ENCODE assay signal across 8 mouse cellular contexts in the genomic region with DNA sequence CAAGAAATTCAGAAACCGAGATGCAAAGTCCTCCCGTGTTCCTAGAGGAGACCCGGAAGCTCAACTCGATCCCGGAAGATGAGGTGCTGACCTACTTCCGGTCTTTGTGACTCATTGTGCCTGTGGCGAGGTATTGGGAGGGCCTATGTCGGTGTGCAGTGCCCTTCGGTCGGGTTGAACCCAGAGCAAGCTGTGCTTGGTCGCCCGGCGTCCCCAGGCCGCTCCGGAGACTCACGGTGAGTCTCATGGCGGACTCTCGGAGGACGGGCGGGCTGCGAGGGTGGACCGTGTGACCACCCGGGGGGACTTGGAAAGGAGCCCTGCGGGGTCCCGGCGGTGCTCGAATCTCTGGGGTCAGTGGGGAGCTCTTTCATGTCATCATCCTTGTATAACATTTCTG. TPM values are rescaled to one million over a fixed set of nuclear protein-coding genes. Genes with fewer than 3 reads are reported as not detected.
DNase-seq lines count a peak whose midpoint lies in the region; ATAC-seq and TF ChIP-seq lines count a peak whose summit lies in the region.

Gene Zkscan1 (plus strand): TSS at position 89 of the 400 bp plus-strand sequence.

- H3K4me3 ChIP-seq in forebrain, embryonic 10.5 days: peak within 1 kb of the TSS; percentile 95
- H3K4me3 ChIP-seq in heart, embryonic 15.5 days: peak within 1 kb of the TSS; percentile 100
- peak within 1 kb of the TSS; percentile 77 to 85 for H3K4me3 ChIP-seq in liver, embryonic 14.5 days (ENCODE audit: insufficient read depth in 1 of 2, low read depth in 2 of 2, low read length in 2 of 2)
- H3K4me3 ChIP-seq in neural tube, embryonic 11.5 days (ENCODE audit: low read depth, low read length): peak within 1 kb of the TSS; percentile 79
- H3K4me3 ChIP-seq in stomach, postnatal 0 days (ENCODE audit: low read depth, low read length): peak within 1 kb of the TSS; percentile 99

- peak within 1 kb of the TSS; percentile 98 for H3K27ac ChIP-seq in forebrain, embryonic 10.5 days
- peak within 1 kb of the TSS; percentile 87 for H3K27ac ChIP-seq in heart, embryonic 15.5 days
- peak within 1 kb of the TSS; percentile 51 for H3K27ac ChIP-seq in liver, embryonic 14.5 days
- peak within 1 kb of the TSS; percentile 90 for H3K27ac ChIP-seq in neural tube, embryonic 11.5 days (ENCODE audit: low read depth, low read length)
- H3K27ac ChIP-seq in stomach, postnatal 0 days (replicated peaks): peak within 1 kb of the TSS; percentile 97

- peak; percentile 72 for ATAC-seq in heart, embryonic 15.5 days (replicated peaks; ENCODE audit: insufficient number of reproducible peaks, insufficient read depth, low FRiP score, low read depth)
- ATAC-seq in liver, embryonic 14.5 days (ENCODE audit: insufficient read depth): peak; percentile 89
- ATAC-seq in neural tube, embryonic 11.5 days (ENCODE audit: insufficient read depth, low FRiP score, low TSS enrichment): peak; percentile 96
- peak; percentile 96 for ATAC-seq in stomach, postnatal 0 days (ENCODE audit: low FRiP score, low TSS enrichment)

- 0% methylated on average over 27 of the region's 27 CpGs for WGBS in forebrain, embryonic 10.5 days
- WGBS in heart, embryonic 15.5 days: under 1% methylated on average over 27 of the region's 27 CpGs
- 0% methylated on average over 27 of the region's 27 CpGs for WGBS in liver, embryonic 14.5 days (ENCODE audit: insufficient replicate concordance)
- under 1% methylated on average over 27 of the region's 27 CpGs for WGBS in neural tube, embryonic 11.5 days
- WGBS in stomach, postnatal 0 days: under 1% methylated on average over 27 of the region's 27 CpGs

- TF ChIP-seq EP300 in liver, embryonic 14.5 days (IDR thresholded peaks at IDR 0.05; ENCODE audit: low read depth): no peak; the same call in 1 of the 2 replicates
- TF ChIP-seq EP300 in stomach, postnatal 0 days (optimal IDR thresholded peaks at IDR 0.05): no peak

- H3K27me3 ChIP-seq in forebrain, embryonic 10.5 days (ENCODE audit: poor library complexity, severe bottlenecking): no peaks in the 10 kb centered on the region
- no peaks in the 10 kb centered on the region for H3K27me3 ChIP-seq in heart, embryonic 15.5 days
- H3K27me3 ChIP-seq in liver, embryonic 14.5 days (ENCODE audit: control insufficient read depth, insufficient read depth, low read length): no peaks in the 10 kb centered on the region
- no peaks in the 10 kb centered on the region for H3K27me3 ChIP-seq in neural tube, embryonic 11.5 days (ENCODE audit: control insufficient read depth, insufficient read depth, low read length)
- H3K27me3 ChIP-seq in stomach, postnatal 0 days (ENCODE audit: control insufficient read depth, insufficient read depth, low read length): no peaks in the 10 kb centered on the region

- peak within 1 kb of the TSS; percentile 99 for H3K9ac ChIP-seq in heart, embryonic 15.5 days
- H3K9ac ChIP-seq in liver, embryonic 14.5 days (replicated peaks): peak within 1 kb of the TSS; percentile 90
- peak within 1 kb of the TSS; percentile 99 for H3K9ac ChIP-seq in neural tube, embryonic 11.5 days (ENCODE audit: low read length)
- H3K9ac ChIP-seq in stomach, postnatal 0 days (ENCODE audit: low read length): peak within 1 kb of the TSS; percentile 99

- no peak for TF ChIP-seq CTCF in liver, embryonic 14.5 days (IDR thresholded peaks at IDR 0.05; ENCODE audit: low read depth)
- 0 out of 2 replicates have a peak, but pooled peaks have one; percentile 0 for TF ChIP-seq CTCF in stomach, postnatal 0 days (IDR thresholded peaks at IDR 0.05; ENCODE audit: low read depth)

- H3K36me3 ChIP-seq in forebrain, embryonic 10.5 days (replicated peaks): peaks cover 29% of the 10 kb centered on the region
- no peaks in the 10 kb centered on the region for H3K36me3 ChIP-seq in heart, embryonic 15.5 days
- no peaks in the 10 kb centered on the region; the same call in 1 of the 2 replicates for H3K36me3 ChIP-seq in liver, embryonic 14.5 days (replicated peaks; ENCODE audit: control insufficient read depth, insufficient read depth, low read depth)
- H3K36me3 ChIP-seq in neural tube, embryonic 11.5 days (ENCODE audit: control insufficient read depth, insufficient read depth, low read length): no peaks in the 10 kb centered on the region; the same call in none of the 2 replicates
- no peaks in the 10 kb centered on the region for H3K36me3 ChIP-seq in stomach, postnatal 0 days (ENCODE audit: control insufficient read depth, insufficient read depth, low read length)

- H3K4me2 ChIP-seq in heart, embryonic 15.5 days: peak within 1 kb of the TSS; percentile 73
- peak within 1 kb of the TSS; percentile 89 for H3K4me2 ChIP-seq in liver, embryonic 14.5 days (ENCODE audit: low read depth)
- peak within 1 kb of the TSS; percentile 60 for H3K4me2 ChIP-seq in neural tube, embryonic 11.5 days (ENCODE audit: low read depth)
- H3K4me2 ChIP-seq in stomach, postnatal 0 days (replicated peaks; ENCODE audit: low read depth): peak within 1 kb of the TSS; percentile 75

- H3K9me3 ChIP-seq in forebrain, embryonic 10.5 days: no peaks in the 10 kb centered on the region
- H3K9me3 ChIP-seq in heart, embryonic 15.5 days (replicated peaks): no peaks in the 10 kb centered on the region
- no peaks in the 10 kb centered on the region for H3K9me3 ChIP-seq in liver, embryonic 14.5 days (ENCODE audit: control insufficient read depth, low read length)
- H3K9me3 ChIP-seq in neural tube, embryonic 11.5 days (ENCODE audit: control insufficient read depth, low read length): no peaks in the 10 kb centered on the region
- H3K9me3 ChIP-seq in stomach, postnatal 0 days (ENCODE audit: control insufficient read depth, low read length): no peaks in the 10 kb centered on the region

- peaks cover 18% of the 10 kb centered on the region for H3K4me1 ChIP-seq in forebrain, embryonic 10.5 days
- peaks cover 7% of the 10 kb centered on the region for H3K4me1 ChIP-seq in heart, embryonic 15.5 days (replicated peaks)
- H3K4me1 ChIP-seq in liver, embryonic 14.5 days (replicated peaks; ENCODE audit: control insufficient read depth in 2 of 2, insufficient read depth in 2 of 2, low read length in 1 of 2): peaks cover 19 to 21% of the 10 kb centered on the region in 2 experiments
- peaks cover 4% of the 10 kb centered on the region; the same call in 1 of the 2 replicates for H3K4me1 ChIP-seq in neural tube, embryonic 11.5 days (ENCODE audit: control insufficient read depth, insufficient read depth, low read length)
- H3K4me1 ChIP-seq in stomach, postnatal 0 days (replicated peaks; ENCODE audit: control insufficient read depth, insufficient read depth): no peaks in the 10 kb centered on the region

- DNase-seq in CD8-positive naive resting alpha-beta T cell, adult 2 months (ENCODE audit: low read depth in 2 of 2, low spot score in 2 of 2): peak; percentile 71 to 77
- DNase-seq in c-Kit-positive CD71-negative TER-119-negative erythroid progenitor cells, embryonic 14.5 days (ENCODE audit: low read depth): peak; percentile 84
- DNase-seq in forebrain, embryonic 10.5 days (ENCODE audit: extremely low spot score, low spot score): peak; percentile 86
- DNase-seq in kidney, postnatal 25 days: peak; percentile 81 to 93
- DNase-seq in liver, embryonic 14.5 days (ENCODE audit: low read depth in 3 of 3, low spot score in 3 of 3): peak; percentile 81 to 90 (median 82)
- DNase-seq in neural tube, embryonic 11.5 days (ENCODE audit: low spot score): peak; percentile 85
- peak; percentile 89 for DNase-seq in stomach, postnatal 0 days (ENCODE audit: low spot score)

RNA-seq across cellular contexts. Expression of gene Zkscan1, which starts in this region (rescaled TPM):
- 25.2 and 25.3 TPM in 2 replicates for polyA plus RNA-seq in forebrain, embryonic 10.5 days (2016; fragmentation: Nextera tagmentation; extraction: Ambion mirVana)
- 8.4 and 10.2 TPM in 2 replicates for polyA plus RNA-seq in heart, embryonic 15.5 days (2015; fragmentation: Nextera tagmentation; extraction: Ambion mirVana)
- 1.5 and 2.2 TPM in 2 replicates for polyA plus RNA-seq in liver, embryonic 14.5 days (2012; rRNA removed)
- 4.7 and 4.9 TPM in 2 replicates for polyA plus RNA-seq in liver, embryonic 14.5 days (2014; fragmentation: Nextera tagmentation; extraction: Ambion mirVana)
- polyA plus RNA-seq in neural tube, embryonic 11.5 days (2014; fragmentation: Nextera tagmentation; extraction: Ambion mirVana): 43.8 and 45.1 TPM in 2 replicates
- polyA plus RNA-seq in stomach, postnatal 0 days (2015; fragmentation: Nextera tagmentation; extraction: Ambion mirVana): 5.6 and 5.8 TPM in 2 replicates

Comparison
In these comparisons a context has a peak if more than half of its experiments do, and no peak if none do; other contexts are left out.
1. Peak in every context shown above with its lines: DNase-seq, ATAC-seq, H3K4me3 ChIP-seq and H3K27ac ChIP-seq.